Mouse (Mus musculus) thymus, postnatal 4 days (tissue): ENCODE data around the gene Tyw3.
"Not testable (repeated sequence)": the region's sequence is repeated elsewhere in the genome, so short reads cannot be mapped to it uniquely, and the experiment has no call there.

Experiments
- DNase-seq: peaks from one replicate; pipeline ENCODE4 v3.0.0; 2021

Gene Tyw3

GRCm38 (mm10) chr3:154596934-154597554, at the start of gene Tyw3:
TSS of gene Tyw3 (minus strand) at chr3:154597104.
- peak; percentile 99 for DNase-seq

- no peak for DNase-seq
Measured at GRCm38 (mm10) chr3:154633091-154633490, 36.2 kb upstream of the Tyw3 start.

GRCm38 (mm10) chr3:154631281-154631680, 34.4 kb upstream of the Tyw3 start:
- DNase-seq: not testable (repeated sequence)

- DNase-seq: no peak
Measured at GRCm38 (mm10) chr3:154628284-154628683, 31.4 kb upstream of the Tyw3 start.

GRCm38 (mm10) chr3:154616106-154616505, 19.2 kb upstream of the Tyw3 start:
- DNase-seq: no peak

- DNase-seq: no peak
Measured at GRCm38 (mm10) chr3:154615304-154615703, 18.4 kb upstream of the Tyw3 start.

GRCm38 (mm10) chr3:154614771-154615170, 17.9 kb upstream of the Tyw3 start:
- no peak for DNase-seq

GRCm38 (mm10) chr3:154611888-154612287, 15.0 kb upstream of the Tyw3 start:
- DNase-seq: no peak

- no peak for DNase-seq
Measured at GRCm38 (mm10) chr3:154607896-154608295, 11.0 kb upstream of the Tyw3 start.

GRCm38 (mm10) chr3:154604871-154605270, 8.0 kb upstream of the Tyw3 start:
- DNase-seq: no peak

GRCm38 (mm10) chr3:154602141-154602540, 5.2 kb upstream of the Tyw3 start:
- no peak for DNase-seq

GRCm38 (mm10) chr3:154597561-154597960, 657 bp upstream of the Tyw3 start:
- peak; percentile 14 for DNase-seq

GRCm38 (mm10) chr3:154596488-154596933, 393 bp downstream of the Tyw3 start, which contains the start of gene Cryz:
TSS of gene Cryz (plus strand) at chr3:154596711.
- DNase-seq: peak; percentile 93

- DNase-seq: no peak
Measured at GRCm38 (mm10) chr3:154594156-154594555, 2.7 kb downstream of the Tyw3 start.

- no peak for DNase-seq
Measured at GRCm38 (mm10) chr3:154593596-154593995, 3.3 kb downstream of the Tyw3 start.

- DNase-seq: no peak
Measured at GRCm38 (mm10) chr3:154591621-154592020, 5.3 kb downstream of the Tyw3 start.

- DNase-seq: no peak
Measured at GRCm38 (mm10) chr3:154590971-154591370, 5.9 kb downstream of the Tyw3 start.

- DNase-seq: no peak
Measured at GRCm38 (mm10) chr3:154584351-154584750, 12.6 kb downstream of the Tyw3 start.

- no peak for DNase-seq
Measured at GRCm38 (mm10) chr3:154577895-154578294, 19.0 kb downstream of the Tyw3 start.

- DNase-seq: no peak
Measured at GRCm38 (mm10) chr3:154573666-154574065, 23.2 kb downstream of the Tyw3 start.

GRCm38 (mm10) chr3:154572341-154572972, 24.4 kb downstream of the Tyw3 start:
- peak; percentile 84 for DNase-seq

GRCm38 (mm10) chr3:154570786-154571185, 26.1 kb downstream of the Tyw3 start:
- no peak for DNase-seq

GRCm38 (mm10) chr3:154570029-154570575, 26.8 kb downstream of the Tyw3 start:
- DNase-seq: no peak

- no peak for DNase-seq
Measured at GRCm38 (mm10) chr3:154565437-154565836, 31.5 kb downstream of the Tyw3 start.
